Mouse (Mus musculus) cortical plate, adult 2 months (tissue): ENCODE results near the gene Selenon.

Experiments
- CTCF ChIP-seq: fragments of 200-500 bp; IDR thresholded peaks from 2 replicates; pipeline ENCODE4 v1.5.1; 2011; ENCODE audit warnings: mild to moderate bottlenecking, control low read depth, low read length; ENCODE audit not compliant: insufficient read depth; ENCODE audit errors: extremely low read depth
- POLR2A ChIP-seq: fragments of 200-500 bp; IDR thresholded peaks from 2 replicates; pipeline ENCODE4 v1.6.1; 2011; ENCODE audit warnings: mild to moderate bottlenecking, low read length, control low read depth; ENCODE audit not compliant: insufficient read depth; ENCODE audit errors: extremely low read depth

DNA sequence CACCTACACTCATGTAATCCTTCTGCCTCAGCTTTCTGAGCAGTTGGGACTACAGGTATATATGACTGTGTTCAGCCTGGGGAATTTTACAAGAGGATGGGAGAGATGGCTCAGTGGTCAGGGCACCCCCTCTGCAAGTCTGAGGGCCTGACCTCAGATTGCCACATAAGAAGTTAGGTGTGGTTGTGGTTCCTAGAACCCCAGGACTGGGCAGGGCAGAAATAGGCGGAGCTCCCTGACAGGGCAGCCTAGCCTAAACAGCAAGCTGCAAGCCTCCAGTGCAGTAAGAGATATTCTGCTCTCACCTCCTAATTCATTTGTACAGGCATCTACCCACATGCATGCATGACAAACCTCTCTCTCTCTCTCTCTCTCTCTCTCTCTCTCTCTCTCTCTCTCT, 34.7 kb upstream of the Selenon start:
- TF ChIP-seq POLR2A (no peak), CTCF (no peak)
